Mouse (Mus musculus) splenic B cell, adult 2 months (primary cell): ENCODE measurements around the gene Plekha1.

Experiments
- DNase-seq: peaks from one replicate; pipeline ENCODE4 v3.0.0-alpha.2; 2011; ENCODE audit warnings: low read depth, low spot score
- H3K27me3 ChIP-seq: 2 replicates; pipeline ENCODE4 v1.6.1; 2012; ENCODE audit warnings: mild to moderate bottlenecking, low read length, moderate library complexity, mixed read lengths; ENCODE audit not compliant: control insufficient read depth, poor library complexity, insufficient read depth, severe bottlenecking
- H3K36me3 ChIP-seq: 2 replicates; pipeline ENCODE4 v1.6.1; 2012; ENCODE audit warnings: mild to moderate bottlenecking, low read length, moderate library complexity, mixed read lengths; ENCODE audit not compliant: control insufficient read depth, poor library complexity, insufficient read depth, severe bottlenecking

Plekha1 gene

GRCm38 (mm10) chr7:130890871-130891270 is 25.3 kb downstream of the Plekha1 start:
- DNase-seq: no peak
- no peaks in the 10 kb centered on the region for H3K27me3 ChIP-seq
- peaks cover 4% of the 10 kb centered on the region; the same call in 1 of the 2 replicates for H3K36me3 ChIP-seq

GRCm38 (mm10) chr7:130892973-130893372 is 27.4 kb downstream of the Plekha1 start:
- peak; percentile 42 for DNase-seq
- H3K27me3 ChIP-seq: no peaks in the 10 kb centered on the region
- peaks cover 6% of the 10 kb centered on the region; the same call in 1 of the 2 replicates for H3K36me3 ChIP-seq

- H3K27me3 ChIP-seq: no peaks in the 10 kb centered on the region
These were observed 29.5 kb downstream of the Plekha1 start for GRCm38 (mm10) chr7:130894931-130895617.

GRCm38 (mm10) chr7:130895618-130895945 is 30.0 kb downstream of the Plekha1 start:
- Histone ChIP-seq H3K27me3 (no peaks in the 10 kb centered on the region), H3K36me3 (peaks cover 8% of the 10 kb centered on the region; the same call in 1 of the 2 replicates)
- no peak for DNase-seq

More at GRCm38 (mm10) chr7:130894931-130895617, 29.5 kb downstream of the Plekha1 start:
- no peak for DNase-seq
- peaks cover 6% of the 10 kb centered on the region; the same call in 1 of the 2 replicates for H3K36me3 ChIP-seq

DNA sequence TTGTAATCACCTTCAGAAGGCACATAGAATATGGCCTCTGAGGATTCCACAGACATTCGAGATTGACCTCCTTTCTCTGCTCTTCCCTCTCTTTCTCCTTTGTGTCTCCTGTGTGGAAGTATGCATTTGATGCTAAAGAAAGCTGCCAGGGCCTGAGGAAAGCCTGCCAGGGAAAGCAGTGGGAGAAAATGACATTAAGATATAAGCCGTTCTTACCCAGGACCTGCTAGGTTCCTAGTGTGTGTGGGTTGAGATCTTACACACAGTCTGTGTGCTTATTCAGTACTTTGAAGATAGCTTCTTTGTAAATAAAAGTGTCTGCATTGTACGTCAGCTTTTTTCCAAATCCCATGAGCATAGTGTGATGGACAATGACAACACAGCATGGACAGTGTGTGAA is 30.5 kb downstream of the Plekha1 start:
- DNase-seq: no peak
- Histone ChIP-seq H3K27me3 (no peaks in the 10 kb centered on the region), H3K36me3 (peaks cover 8% of the 10 kb centered on the region; the same call in 1 of the 2 replicates)

- no peak for DNase-seq
- Histone ChIP-seq H3K36me3 (peaks cover 8% of the 10 kb centered on the region; the same call in 1 of the 2 replicates), H3K27me3 (no peaks in the 10 kb centered on the region)
These were observed 31.6 kb downstream of the Plekha1 start for GRCm38 (mm10) chr7:130897201-130897600.

DNA sequence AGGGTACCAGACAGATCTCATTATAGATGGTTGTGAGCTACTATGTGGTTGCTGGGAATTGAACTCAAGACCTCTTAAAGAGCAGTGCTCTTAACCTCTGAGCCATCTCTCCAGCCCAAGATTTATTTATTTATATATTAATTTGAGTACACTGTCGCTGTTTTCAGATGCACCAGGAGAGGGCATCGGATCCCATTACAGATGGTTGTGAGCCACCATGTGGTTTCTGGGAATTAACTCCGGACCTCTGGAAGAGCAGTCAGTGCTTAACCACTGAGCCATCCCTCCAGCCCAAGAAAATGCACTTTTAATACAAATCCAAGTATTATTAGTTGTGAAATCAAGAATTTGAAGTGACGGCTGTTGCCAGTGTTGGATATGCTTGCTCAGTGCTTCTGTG is 32.8 kb downstream of the Plekha1 start:
- Histone ChIP-seq H3K36me3 (0 out of 2 replicates have a peak, but pooled peaks cover 4% of the 10 kb centered on the region), H3K27me3 (no peaks in the 10 kb centered on the region)
- no peak for DNase-seq

- peak; percentile 15 for DNase-seq
- Histone ChIP-seq H3K27me3 (no peaks in the 10 kb centered on the region), H3K36me3 (0 out of 2 replicates have a peak, but pooled peaks cover 4% of the 10 kb centered on the region)
These were observed 34.8 kb downstream of the Plekha1 start for GRCm38 (mm10) chr7:130900233-130900848.

GRCm38 (mm10) chr7:130902929-130903328 is 37.4 kb downstream of the Plekha1 start:
- DNase-seq: no peak
- 0 out of 2 replicates have a peak, but pooled peaks cover 2% of the 10 kb centered on the region for H3K36me3 ChIP-seq

DNA sequence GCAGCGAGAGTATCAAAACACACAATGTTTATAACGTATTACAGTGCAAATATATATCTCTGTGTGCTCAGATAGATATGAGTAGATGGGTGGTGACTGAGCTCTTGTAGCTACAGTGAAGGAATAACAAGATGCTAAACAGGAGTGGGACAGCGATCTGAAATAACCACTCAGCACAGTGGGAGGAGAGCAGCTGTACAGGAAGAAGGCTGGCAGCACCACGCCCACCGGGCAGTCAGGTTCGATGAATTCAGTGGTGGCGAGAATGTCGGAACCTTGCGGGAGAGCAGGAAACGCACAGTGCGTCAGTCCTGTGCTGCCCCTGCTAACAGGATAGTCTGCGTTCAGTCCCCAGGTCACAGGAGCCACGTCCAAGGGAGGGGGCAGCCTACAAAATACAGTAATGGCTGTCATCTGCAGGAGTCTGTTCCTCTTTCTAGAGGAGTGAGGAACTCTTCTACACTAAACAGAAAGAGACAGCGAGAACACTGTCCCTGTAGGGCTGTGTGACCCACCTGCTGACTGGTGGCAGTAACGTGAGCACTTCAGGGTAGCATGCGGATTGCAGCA is 38.0 kb downstream of the Plekha1 start:
- no peaks in the 10 kb centered on the region for H3K27me3 ChIP-seq
- 0 out of 2 replicates have a peak, but pooled peaks cover 2% of the 10 kb centered on the region for H3K36me3 ChIP-seq
- peak; percentile 52 for DNase-seq

More at GRCm38 (mm10) chr7:130902929-130903328, 37.4 kb downstream of the Plekha1 start:
- H3K27me3 ChIP-seq: no peaks in the 10 kb centered on the region

DNA sequence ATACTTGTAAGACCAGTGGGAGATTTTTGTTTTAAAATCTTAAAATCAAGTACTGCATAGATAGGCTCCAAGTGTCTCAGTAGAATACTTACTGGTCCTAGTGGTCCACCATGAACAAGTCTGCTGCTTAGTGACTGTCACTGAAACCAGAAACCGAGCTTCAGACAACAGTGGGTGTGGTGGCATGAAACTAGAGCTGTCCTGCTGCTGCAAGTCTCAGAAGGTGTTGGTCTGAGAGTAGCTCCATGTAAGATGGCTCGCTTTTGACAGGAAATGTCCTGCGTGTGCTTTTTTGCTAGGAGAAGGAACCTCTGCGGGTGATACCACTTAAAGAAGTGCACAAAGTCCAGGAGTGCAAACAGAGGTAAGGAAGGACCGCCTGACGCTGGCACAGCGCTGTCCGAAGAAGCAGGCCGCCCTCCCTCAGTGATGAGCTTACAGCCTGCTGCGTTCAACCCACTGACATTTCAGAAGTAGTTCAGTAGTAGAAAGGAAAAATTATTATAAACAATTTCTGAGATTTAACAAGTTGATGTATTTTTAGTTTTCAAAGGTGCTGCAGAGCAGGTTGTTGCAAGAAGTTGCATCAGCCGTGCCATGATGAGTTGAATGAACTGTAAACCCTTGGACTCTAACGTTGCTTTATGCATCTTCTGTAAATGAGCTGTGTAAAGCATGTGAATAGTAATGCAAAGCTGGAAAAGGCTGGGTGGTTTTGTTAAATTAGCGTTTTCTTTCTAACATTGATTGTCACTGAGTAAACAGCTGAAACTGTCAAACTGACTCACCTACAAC is 39.2 kb downstream of the Plekha1 start:
- no peak for DNase-seq
- no peaks in the 10 kb centered on the region for H3K27me3 ChIP-seq
- H3K36me3 ChIP-seq: 0 out of 2 replicates have a peak, but pooled peaks cover 2% of the 10 kb centered on the region

- Histone ChIP-seq H3K27me3 (no peaks in the 10 kb centered on the region), H3K36me3 (no peaks in the 10 kb centered on the region)
- DNase-seq: no peak
These were observed 45.3 kb downstream of the Plekha1 start for GRCm38 (mm10) chr7:130910841-130911240.

- DNase-seq: peak; percentile 75
- Histone ChIP-seq H3K36me3 (no peaks in the 10 kb centered on the region), H3K27me3 (no peaks in the 10 kb centered on the region)
These were observed 49.3 kb downstream of the Plekha1 start for GRCm38 (mm10) chr7:130914693-130915363.

GRCm38 (mm10) chr7:130918260-130918659 is 52.7 kb downstream of the Plekha1 start:
- DNase-seq: no peak
- Histone ChIP-seq H3K27me3 (no peaks in the 10 kb centered on the region), H3K36me3 (no peaks in the 10 kb centered on the region)
